Mouse (Mus musculus): ENCODE measurements around the gene Tmem165.

Gene Tmem165

DNA sequence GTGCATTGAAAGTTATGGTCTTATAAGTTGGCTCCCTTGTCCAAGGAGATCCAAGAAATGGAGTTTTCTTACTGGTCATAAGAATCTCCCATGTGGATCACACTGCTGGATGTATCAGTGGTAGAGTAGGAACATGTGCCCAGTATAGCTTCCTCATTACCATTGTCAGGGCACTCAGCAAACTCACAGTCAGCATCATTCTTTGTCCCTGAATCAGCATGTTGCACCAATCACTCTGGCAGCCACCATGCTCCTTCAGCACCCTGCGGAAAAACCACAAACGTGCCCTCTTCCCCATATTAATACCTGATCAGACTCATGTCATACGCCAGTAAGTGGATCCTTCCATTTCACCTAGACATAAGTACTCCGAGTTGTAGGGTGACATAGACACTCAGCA is 8.6 kb upstream of the Tmem165 start:
- DNase-seq (ENCODE audit: low spot score), result no peak

DNA sequence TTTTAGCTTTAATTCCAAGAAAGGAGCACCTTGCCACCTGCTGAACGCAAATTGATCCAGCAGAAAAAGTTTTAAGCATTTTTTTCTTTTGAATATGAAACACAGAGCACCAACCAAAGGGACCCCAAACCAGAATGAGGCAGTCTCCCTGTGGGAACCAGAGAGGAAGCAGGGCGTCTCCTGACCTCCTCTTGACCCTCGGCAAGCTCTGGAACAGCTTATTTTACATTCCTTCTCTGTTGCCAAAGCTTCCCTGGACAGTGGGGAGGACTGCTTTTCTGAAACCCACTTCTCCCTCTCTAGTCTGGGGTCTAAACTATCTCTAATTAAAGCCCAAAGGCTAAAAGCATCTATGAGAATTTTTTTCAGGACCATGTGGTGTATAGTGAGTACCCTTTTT is 7.3 kb upstream of the Tmem165 start:
- DNase-seq (ENCODE audit: low spot score), result no peak

DNA sequence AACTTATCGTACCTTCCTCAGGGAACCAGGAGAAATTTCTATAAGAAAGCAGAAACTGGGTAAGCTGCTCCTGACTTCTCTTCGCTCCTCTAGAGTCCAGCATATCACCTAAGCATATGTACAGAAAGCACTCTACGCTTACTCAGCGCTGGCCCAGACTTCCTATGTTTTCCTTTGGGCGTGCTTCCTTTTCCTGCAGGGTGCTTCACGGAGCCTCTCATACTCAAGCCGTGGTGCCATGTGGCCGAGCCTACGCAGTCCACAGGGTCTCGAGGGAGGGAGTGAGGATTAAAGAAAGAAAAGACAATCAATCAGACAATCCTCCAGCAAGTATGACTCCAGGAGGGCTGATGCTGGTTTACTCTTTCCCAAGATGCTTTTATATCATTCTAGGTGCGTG is 6.8 kb upstream of the Tmem165 start:
- no peak for DNase-seq (ENCODE audit: low spot score)

DNA sequence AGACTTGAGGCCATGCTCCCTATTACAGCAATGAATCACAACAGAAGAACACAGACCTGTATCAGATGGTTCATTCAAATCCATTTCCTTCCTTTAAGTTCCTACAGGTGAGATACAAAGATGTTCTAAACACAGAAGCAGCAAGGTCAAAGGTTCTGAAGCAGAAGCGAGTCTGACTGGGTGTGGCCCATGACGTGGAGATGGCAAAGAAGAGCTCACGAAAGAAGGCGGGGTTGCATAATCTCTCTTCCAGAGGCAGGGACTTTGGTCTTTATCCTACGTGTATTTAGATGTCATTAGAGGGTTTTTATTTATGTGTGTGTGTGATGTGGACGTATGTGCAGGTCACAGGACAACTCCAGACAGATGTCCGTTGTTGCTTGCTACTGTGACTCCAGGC is 6.0 kb upstream of the Tmem165 start:
- DNase-seq (ENCODE audit: low spot score), result no peak

DNA sequence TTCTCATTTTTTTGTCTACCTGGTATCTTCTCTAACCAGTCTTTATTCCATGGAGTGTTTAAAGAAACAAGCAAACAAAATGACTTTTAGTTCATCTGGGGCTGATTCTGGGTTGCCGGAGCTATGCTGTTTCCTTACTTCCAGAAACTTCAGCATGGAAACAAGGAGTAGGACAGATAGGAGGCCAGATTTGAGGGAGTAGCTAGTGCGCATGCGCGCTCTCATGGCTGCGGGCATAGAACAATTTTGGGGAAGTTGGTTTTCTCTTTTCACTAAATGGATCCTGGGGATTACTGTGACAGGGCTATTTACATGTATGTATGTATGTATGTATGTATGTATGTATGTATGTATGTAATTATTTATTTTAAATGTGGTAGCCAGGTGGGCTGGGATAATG is 4.5 kb upstream of the Tmem165 start:
- DNase-seq (ENCODE audit: low spot score), result no peak

DNA sequence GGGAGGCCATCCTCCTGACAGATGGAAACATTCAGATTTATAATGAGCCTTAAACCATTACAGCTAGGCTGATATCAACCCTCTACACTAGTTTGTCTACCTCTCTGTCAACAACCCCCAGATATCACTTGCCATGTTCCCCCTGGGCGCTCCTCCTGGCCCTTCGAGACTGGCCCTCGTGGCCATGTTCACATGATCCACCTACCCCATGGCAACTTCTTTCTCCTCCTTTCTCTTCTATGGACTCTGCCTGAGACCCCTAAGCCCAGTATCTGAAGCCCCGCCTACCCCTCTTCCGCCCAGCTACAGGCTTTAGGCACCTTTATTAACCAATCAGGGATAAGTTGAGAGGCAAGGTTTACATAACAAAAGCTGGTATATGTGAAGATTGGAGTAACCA is 3.9 kb upstream of the Tmem165 start:
- DNase-seq (ENCODE audit: low spot score), result no peak

DNA sequence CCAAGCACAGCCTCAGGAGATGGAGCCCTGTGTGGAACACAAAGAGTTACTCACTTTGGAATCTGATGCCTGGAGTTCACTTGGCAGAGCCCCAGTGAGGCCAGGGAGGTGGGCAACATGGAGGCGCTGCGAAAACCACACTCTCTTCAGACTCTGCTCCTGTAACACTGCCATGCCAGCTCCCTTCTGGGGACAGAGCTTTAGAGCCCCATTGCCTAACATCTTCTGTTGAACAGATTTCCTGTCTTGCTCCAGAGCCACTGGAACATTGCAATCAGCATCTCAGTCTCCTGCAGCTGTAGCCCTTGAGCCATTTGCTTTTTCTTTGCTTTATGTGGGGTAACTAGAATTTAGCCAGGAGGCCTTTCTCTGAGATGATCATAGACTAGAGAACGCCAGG is 1.4 kb upstream of the Tmem165 start:
- no peak for DNase-seq (ENCODE audit: low spot score)

DNA sequence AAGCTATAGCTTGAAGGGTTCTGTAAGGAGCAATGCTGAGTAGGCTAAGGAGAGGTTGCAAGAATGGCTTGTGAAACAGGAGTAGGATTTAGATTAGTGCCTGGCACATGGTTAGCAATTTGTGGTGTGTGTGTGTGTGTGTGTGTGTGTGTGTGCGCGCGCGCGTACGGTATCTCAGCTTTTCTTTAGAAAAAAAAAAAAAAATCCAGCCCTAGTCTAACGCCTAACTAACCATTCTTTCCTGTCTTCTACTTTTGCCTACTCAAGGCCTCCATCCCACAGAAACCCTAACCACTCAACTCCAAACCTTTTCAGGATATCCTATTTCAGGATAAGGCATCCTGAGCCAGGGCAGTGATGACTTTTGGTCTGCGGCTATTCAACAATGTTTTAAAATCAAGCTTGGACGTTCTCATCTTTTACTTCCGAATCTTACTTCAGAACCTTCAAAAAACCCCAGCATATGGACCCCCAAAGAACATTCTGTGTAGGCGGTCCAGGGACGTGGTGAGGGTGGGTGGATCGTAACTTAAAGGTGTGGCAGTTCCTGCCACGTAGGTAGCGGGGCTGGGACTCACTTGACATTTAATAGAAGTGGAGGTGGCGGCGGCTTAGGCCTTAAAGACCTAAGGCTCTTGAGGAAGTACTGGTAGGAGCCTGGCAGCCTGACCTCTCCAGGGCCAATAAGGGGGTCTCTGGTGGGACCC is 484 bp upstream of the Tmem165 start:
- no peak for DNase-seq (ENCODE audit: low spot score)

DNA sequence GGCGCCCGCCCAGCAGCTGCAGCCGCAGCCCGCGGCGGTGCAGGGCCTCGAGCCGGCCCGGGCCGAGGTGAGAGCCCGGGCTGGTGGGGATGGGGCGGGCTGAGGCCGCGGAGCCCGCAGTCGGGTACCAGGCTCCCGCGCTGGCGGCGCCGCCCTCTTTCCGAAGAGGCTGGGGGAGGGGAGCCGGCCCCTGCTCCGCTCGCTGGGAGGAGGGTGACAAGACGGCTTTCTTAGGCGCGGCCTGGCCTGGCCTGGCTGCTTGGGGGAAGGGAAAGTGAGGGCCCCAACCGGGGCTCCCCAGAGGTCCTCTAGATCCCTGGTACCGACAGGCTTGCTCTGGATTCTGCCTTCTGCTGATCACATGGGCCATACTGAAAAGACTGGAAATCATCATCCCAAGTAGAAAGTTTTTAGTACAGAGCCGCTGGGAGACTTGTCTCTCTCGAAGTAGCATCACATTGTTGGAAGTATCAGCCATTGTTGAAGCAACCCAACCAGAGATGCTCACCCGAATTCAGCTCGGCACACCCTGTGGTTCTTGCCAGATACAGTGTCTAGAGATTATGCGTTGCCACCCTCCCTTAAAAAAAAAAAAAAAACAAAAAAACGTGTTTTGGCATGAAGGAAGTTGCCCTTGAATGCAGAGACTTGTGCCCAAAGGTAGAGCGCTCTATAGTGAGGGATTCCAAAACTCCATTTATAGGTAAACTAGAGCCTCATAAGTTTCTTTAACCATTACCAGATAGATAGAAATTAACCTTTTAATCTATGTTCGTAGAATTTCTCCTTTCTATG is 803 bp downstream of the Tmem165 start:
- DNase-seq (ENCODE audit: low spot score), result peak; percentile 43

DNA sequence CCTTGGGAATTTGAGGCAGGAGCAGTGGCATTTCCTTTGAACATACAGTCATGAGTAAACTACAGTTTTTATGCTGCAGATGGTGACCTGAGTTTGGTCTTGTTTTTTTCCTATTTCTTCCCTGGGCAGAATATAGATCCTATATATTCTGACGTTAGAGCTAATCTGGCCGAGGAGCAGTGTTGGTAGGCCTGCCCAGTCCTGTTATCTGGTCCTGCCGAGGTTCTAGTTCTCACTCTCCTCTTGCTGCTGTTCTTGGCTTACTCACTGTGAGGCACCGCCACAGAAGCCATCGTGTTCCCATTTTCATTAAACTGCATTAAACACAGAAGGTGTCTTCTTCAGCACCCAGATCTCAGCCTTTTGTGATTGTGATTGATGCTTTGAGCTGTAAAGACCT is 4.2 kb downstream of the Tmem165 start:
- DNase-seq (ENCODE audit: low spot score), result no peak

DNA sequence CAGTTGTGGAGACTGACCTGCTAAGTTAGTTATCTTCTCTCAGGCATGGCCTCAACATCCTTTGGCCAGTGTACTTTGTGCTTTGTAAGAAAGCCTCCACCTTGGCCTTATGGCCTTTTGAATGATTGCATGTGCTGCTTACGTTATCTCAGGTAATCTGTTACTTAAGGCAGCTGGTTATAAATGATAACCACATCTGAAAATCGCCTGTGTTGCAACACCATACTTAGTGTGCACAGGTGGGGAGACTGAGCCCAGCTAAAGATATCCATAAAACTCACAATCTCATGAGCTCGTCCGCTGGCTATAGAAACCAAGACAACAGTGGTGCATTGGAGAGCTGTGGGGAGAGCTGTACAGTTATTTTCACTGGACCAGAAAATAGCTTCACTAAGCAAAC is 6.9 kb downstream of the Tmem165 start:
- DNase-seq (ENCODE audit: low spot score), result no peak

DNA sequence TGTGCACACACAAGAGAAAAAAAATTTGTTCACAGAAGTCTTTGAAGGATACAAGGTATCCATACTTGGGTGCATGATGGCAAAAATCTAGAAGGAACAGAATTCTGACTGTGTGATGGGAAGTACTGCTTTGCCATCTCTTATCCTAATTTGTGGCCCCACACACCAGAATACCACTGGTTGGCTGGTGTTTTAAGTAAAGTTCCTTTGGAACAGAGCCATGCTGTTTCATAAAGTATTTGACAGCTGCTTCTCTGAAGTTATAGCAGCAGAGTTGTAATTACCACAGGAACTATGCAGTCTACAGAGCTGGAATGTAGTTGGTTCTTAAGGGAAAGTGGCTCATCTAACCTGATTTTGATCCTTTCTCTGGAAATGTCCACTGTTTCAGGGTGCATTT is 9.4 kb downstream of the Tmem165 start:
- no peak for DNase-seq (ENCODE audit: low spot score)

DNA sequence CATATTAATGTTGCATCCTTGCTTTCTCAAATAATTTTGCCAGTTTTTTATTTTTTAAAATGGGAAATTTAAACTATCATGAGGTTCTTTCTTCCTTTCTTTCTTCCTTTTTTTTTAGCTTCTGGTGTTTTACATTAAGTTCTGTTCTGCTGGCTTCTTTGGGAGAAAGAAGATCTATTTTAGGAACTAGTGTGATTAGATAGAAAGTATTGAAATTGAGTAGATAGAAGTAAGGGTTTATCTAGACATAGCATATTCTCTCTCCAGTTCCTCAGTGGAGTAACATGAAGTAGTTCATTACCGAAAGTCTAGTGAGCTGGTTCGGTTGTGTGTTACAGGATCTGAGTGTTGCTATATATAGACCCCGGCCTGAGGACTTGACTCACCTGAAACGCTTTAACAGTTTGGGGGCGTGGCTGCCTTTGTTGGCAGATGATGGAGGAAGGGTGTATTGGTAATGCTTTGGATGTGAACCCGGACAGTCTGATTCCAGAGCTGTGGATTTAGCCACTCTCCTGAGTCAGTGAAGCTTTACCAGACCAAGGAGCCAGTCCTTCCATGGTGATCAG is 10.8 kb downstream of the Tmem165 start:
- DNase-seq (ENCODE audit: low spot score), result no peak

DNA sequence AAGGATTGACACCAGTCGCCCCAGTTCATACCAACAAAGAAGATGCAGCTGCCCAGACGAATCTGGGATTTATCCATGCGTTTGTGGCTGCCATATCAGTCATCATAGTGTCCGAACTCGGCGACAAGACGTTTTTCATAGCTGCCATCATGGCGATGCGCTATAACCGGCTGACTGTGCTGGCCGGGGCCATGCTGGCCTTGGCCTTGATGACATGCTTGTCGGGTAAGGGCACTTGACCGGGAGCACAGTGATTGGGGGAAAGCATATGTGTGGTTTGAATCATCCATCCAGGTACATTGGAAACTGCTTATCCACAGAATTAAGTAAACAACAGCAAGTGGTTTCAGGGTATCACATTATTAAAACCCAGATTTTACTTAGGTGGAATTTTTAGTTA is 15.7 kb downstream of the Tmem165 start:
- no peak for DNase-seq (ENCODE audit: low spot score)

DNA sequence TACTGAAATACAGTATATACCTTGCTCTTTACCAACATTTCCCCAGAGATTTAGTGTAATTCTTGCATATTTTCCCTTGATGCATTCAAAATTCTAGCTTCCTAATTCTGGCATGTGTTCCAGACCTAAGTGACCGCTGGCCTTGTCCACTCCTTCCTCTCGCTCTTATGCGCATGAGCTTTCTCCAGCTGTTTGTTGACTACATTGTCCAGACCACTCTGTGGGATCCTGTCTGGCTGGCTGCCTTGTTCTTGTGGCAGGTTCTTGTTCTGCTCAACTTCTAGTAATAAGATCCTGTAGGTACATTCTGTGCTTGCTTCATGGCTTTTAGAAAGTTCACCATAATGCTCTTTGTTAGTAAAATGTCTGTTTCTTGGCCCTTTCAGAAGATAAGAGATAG is 19.5 kb downstream of the Tmem165 start:
- DNase-seq (ENCODE audit: low spot score), result no peak

DNA sequence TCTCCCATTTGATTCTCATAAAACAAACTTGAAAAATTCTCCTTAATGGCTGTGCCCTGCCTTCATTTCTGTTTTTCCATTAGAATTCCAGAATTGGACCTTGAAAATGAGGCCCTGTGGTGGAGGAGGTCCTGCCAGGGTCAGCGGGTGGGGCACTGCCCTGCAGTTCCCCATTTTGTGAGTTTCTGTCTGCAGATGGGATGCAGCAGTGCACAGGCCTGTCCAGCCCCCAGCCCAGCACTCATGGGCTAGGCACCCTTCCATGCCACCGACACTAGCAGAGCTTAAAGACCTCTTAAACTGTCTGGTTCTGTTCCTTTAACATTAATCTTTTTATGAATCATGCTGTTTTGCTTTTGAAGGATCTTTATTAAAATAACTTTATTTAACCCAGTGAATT is 22.2 kb downstream of the Tmem165 start:
- no peak for DNase-seq (ENCODE audit: low spot score)

DNA sequence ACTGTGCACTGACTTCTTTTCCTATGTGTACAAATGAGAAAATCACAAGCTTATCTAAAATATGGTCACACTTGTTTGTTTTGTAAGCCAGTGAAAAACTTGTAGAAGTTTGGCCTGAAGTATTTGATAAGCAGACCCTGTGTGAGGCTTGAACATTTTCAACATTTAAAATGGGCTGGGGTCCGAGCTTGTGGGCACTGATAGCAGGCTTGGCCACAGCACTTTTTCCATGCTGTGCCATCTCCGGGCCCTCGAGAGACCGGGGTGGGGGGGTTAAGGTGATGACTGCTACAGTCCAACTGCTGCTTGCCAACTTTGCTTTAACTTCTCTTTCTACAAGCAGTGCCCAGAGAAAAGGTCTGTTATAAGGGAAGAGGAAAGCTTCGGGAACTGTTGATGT is 24.4 kb downstream of the Tmem165 start:
- no peak for DNase-seq (ENCODE audit: low spot score)

DNA sequence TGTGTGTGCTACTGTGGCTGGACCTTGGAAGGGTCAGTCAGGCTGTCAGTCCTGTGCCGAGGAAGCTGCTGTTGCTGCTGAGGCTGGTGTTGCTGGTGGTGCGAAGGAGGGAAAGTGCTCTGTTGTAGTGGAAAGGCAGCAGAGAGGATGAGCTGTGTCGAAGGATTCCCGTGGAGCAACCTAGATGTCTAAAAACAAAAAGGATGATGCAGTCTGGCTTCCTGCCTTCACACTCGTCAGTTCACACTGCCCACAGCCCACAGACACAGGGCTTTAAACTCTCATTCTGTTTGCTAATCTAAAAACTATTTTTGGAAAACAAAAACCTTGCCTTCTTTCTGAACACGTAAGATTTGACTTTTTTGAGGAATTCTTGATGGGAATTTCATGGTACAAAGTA is 33.0 kb downstream of the Tmem165 start:
- DNase-seq (ENCODE audit: low spot score), result no peak

DNA sequence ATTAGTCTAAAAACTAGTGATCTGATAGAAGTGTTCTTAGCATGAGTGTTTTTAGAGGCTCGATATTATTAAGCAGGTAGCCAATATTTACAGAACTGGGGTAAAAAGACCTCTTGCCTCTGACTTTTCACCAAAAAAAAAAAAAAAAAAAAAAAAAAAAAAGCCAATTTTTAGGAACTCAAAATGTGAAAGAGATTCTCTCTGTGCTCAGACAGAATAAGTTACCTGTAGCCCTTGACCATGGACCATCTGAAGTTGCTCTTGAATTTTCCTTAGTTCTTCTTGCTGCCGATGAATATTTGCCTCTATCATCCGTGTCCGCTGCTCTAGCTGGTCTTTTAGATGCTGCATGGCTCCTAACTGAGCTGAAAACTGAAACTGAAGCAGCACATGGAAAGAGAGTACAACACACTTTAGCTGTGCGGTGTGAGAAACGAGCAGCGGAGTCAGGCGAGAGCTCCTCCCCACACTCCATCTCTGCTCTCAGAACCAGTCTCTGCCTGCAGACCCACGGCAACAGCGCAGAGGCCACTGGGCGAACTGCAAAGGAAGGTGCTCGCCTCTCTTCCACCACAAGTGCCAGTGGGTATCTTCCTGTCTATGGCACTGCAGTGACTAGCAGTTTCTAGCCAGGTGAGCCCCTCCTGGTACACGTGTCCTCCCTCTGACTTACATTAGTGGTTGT is 47.6 kb downstream of the Tmem165 start:
- no peak for DNase-seq (ENCODE audit: low spot score)

DNA sequence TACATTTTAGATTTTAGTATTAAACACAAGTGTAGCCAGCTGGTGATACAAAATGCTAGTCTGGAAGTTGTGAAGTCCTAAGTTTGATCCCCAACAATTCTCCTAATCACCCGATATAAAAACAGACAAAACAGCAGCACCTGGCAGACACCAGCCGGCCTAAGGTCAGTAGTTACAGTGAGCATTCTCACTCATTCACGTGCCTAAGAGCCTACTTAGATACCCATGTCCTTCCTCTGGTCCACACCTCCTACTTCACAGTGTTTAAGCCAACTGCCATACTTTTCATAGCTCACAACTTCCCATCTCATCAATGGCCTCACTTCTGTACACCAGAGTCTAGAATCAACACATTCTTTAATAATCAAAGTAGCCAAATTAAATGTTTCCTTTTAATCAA is 59.6 kb downstream of the Tmem165 start:
- DNase-seq (ENCODE audit: low spot score), result no peak

DNA sequence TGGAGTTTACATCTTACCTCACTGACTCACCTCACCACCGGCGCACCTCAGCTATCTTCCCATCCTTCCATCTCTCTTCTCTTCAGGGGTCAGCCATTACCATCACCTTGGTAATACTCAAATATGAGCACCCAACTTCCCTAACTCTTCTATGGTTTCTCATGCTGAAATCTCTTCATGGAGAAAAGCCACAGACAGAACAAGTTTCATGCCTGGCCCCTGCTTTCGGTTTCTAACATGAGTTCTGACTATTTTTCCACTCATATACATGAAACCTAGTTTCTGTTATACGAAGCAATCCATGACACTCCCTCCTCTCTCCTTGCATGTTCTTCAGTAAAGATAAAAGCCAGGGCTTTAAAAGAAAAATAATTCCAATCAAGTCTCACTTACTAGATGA is 60.2 kb downstream of the Tmem165 start:
- DNase-seq (ENCODE audit: low spot score), result no peak

DNA sequence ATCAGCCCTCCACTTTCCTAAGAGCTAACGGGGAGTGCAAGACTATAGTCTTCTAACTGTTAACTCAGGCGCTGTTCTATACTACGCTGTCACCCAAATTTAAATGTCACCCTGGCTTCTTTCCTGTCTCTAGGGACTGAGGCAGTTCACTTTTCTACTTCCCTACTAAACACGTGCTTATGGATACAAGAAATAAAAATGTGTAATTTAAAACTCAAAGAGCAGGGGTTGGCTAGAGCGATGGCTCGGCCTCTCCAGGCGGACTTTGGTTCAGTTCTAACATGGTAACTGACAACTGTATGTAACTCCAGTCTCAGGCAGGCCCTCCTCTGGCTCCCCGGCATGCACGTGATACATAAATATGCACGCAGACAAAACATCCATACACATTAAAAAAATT is 60.8 kb downstream of the Tmem165 start:
- DNase-seq (ENCODE audit: low spot score), result no peak

DNA sequence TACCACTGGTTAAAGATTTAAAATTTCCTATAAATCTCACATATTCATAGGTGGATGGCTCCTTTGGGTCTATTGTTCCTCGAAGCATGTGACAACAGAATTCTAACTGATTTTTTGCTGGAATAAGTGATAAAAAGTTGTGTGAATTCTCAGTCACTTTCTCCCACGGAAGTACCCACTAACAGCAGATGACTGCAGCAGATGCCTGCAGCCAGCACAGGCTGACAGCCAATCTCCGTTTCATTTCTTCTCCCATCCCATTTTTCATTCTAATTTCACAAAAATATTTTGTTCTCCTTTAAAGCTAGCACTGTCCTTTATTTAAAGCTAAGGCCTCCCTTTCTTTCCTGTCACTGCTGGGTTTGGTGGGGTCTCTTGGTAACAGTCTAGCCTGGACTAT is 61.7 kb downstream of the Tmem165 start:
- DNase-seq (ENCODE audit: low spot score), result peak; percentile 50
